Mouse (Mus musculus) left cerebral cortex, adult 11 months (tissue): ENCODE data around the gene Pwp2.
A peak's percentile ranks its signal among the peaks of the same experiment; 100 is the strongest.
"Not testable (repeated sequence)": the region's sequence is repeated elsewhere in the genome, so short reads cannot be mapped to it uniquely, and the experiment has no call there.

ENCODE experiments used
- DNase-seq: peaks from one replicate; pipeline ENCODE4 v3.0.0; 2022; ENCODE audit warnings: low spot score

The Pwp2 gene

GRCm38 (mm10) chr10:78184531-78185380 is at the start of gene Pwp2:
TSS of gene Pwp2 (minus strand) at chr10:78185149.
- DNase-seq, result peak; percentile 84

- DNase-seq, result no peak
Observed at GRCm38 (mm10) chr10:78233756-78234155, 48.8 kb upstream of the Pwp2 start.

GRCm38 (mm10) chr10:78233161-78233560 is 48.2 kb upstream of the Pwp2 start:
- DNase-seq, result no peak

GRCm38 (mm10) chr10:78232301-78232980 is 47.5 kb upstream of the Pwp2 start:
- DNase-seq, result no peak

GRCm38 (mm10) chr10:78228560-78228928 is 43.6 kb upstream of the Pwp2 start:
- no peak for DNase-seq

GRCm38 (mm10) chr10:78227875-78228559 is 43.1 kb upstream of the Pwp2 start:
- DNase-seq, result no peak

GRCm38 (mm10) chr10:78224136-78224535 is 39.2 kb upstream of the Pwp2 start:
- no peak for DNase-seq

GRCm38 (mm10) chr10:78222908-78223307 is 38.0 kb upstream of the Pwp2 start:
- DNase-seq, result no peak

- DNase-seq, result no peak
Observed at GRCm38 (mm10) chr10:78221315-78221714, 36.4 kb upstream of the Pwp2 start.

- no peak for DNase-seq
Observed at GRCm38 (mm10) chr10:78219528-78219927, 34.6 kb upstream of the Pwp2 start.

GRCm38 (mm10) chr10:78218576-78218975 is 33.6 kb upstream of the Pwp2 start:
- no peak for DNase-seq

- no peak for DNase-seq
Observed at GRCm38 (mm10) chr10:78216376-78217083, 31.6 kb upstream of the Pwp2 start.

GRCm38 (mm10) chr10:78214371-78214770 is 29.4 kb upstream of the Pwp2 start:
- DNase-seq, result no peak

- DNase-seq, result no peak
Observed at GRCm38 (mm10) chr10:78211311-78211710, 26.4 kb upstream of the Pwp2 start.

- no peak for DNase-seq
Observed at GRCm38 (mm10) chr10:78201182-78201581, 16.2 kb upstream of the Pwp2 start.

- DNase-seq, result no peak
Observed at GRCm38 (mm10) chr10:78192933-78193332, 8.0 kb upstream of the Pwp2 start.

- not testable (repeated sequence) for DNase-seq
Observed at GRCm38 (mm10) chr10:78186076-78186475, 1.1 kb upstream of the Pwp2 start.

- no peak for DNase-seq
Observed at GRCm38 (mm10) chr10:78185381-78185725, 404 bp upstream of the Pwp2 start.

GRCm38 (mm10) chr10:78183577-78183976 is 1.4 kb downstream of the Pwp2 start:
- no peak for DNase-seq

- no peak for DNase-seq
Observed at GRCm38 (mm10) chr10:78182321-78182720, 2.6 kb downstream of the Pwp2 start.

GRCm38 (mm10) chr10:78174474-78174873 is 10.5 kb downstream of the Pwp2 start:
- no peak for DNase-seq

- no peak for DNase-seq
Observed at GRCm38 (mm10) chr10:78171581-78171980, 13.4 kb downstream of the Pwp2 start.
